Mouse (Mus musculus): ENCODE data around the gene Tpsb2. TPM values are rescaled to one million over a fixed set of nuclear protein-coding genes. Genes with fewer than 3 reads are reported as not detected.

The Tpsb2 gene
- polyA plus RNA-seq, 1 experiment from 2014 or later, result 15.3 TPM

DNA sequence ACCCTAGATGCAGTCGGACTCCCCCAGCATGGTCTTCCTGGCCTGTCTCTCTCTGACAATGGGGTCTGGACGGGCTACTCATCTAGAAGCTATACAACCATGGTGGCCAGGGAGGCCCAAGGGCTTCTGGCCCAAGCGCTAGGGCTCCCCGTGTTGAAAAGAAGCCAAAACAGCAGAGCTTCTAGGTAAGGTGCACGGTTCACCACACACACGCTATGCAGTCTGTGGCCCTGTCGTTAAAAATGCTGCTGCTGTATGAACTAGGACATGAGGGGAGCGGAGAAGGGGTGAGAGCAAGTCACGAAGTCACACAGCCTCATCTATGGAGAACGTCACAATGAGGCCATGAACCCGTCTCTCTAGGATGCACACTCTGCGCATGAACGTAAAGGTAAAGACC, 36.1 kb downstream of the Tpsb2 start:
- no peaks in the 10 kb centered on the region for H3K9me3 ChIP-seq (ENCODE audit: low read length)
- H3K4me2 ChIP-seq (replicated peaks; ENCODE audit: low read depth, low read length), result no peak overlapping the region
- no peak overlapping the region for H3K27ac ChIP-seq (ENCODE audit: low read length)
- DNase-seq (ENCODE audit: low spot score) (no peak), ATAC-seq (no peak)
- no peaks in the 10 kb centered on the region for H3K36me3 ChIP-seq (ENCODE audit: insufficient read depth, low read length)
- H3K4me3 ChIP-seq (ENCODE audit: low read depth, low read length), result no peak overlapping the region
- TF ChIP-seq CTCF (IDR thresholded peaks at IDR 0.05) (no peak), EP300 (IDR thresholded peaks at IDR 0.05) (no peak)
- no peaks in the 10 kb centered on the region for H3K4me1 ChIP-seq (ENCODE audit: insufficient read depth, low read depth, low read length)
- no peaks in the 10 kb centered on the region for H3K27me3 ChIP-seq (replicated peaks; ENCODE audit: insufficient read depth, low read length)
- 83% methylated on average over 13 of the region's 13 CpGs for WGBS
- H3K9ac ChIP-seq (replicated peaks; ENCODE audit: low read depth), result no peak overlapping the region

DNA sequence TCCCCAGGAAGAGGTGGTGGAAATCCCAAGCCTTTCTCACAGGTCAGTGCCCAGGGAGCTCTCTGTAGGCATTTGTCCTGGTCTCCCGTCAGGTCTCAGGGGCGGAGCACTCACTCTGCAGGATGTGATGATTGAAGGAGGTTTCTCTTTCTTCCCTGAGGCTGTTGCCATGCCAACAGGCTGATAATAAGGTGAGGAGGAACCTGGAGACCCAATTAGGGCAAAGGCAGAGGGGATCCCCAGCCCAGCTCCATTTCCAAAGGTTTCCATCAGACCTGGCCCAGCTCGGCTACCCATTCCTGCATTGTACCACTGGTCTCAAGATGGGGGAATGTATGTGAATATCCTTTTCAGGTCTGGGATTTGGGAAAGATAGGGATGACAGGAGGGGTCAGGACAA, 38.1 kb downstream of the Tpsb2 start:
- H3K4me1 ChIP-seq (ENCODE audit: insufficient read depth, low read depth, low read length), result no peaks in the 10 kb centered on the region
- DNase-seq (ENCODE audit: low spot score) (no peak), ATAC-seq (no peak)
- no peaks in the 10 kb centered on the region for H3K9me3 ChIP-seq (ENCODE audit: low read length)
- no peak overlapping the region for H3K4me2 ChIP-seq (replicated peaks; ENCODE audit: low read depth, low read length)
- H3K27ac ChIP-seq (ENCODE audit: low read length), result no peak overlapping the region
- H3K27me3 ChIP-seq (replicated peaks; ENCODE audit: insufficient read depth, low read length), result no peaks in the 10 kb centered on the region
- H3K4me3 ChIP-seq (ENCODE audit: low read depth, low read length), result no peak overlapping the region
- TF ChIP-seq CTCF (IDR thresholded peaks at IDR 0.05) (no peak), EP300 (IDR thresholded peaks at IDR 0.05) (no peak)
- H3K36me3 ChIP-seq (ENCODE audit: insufficient read depth, low read length), result no peaks in the 10 kb centered on the region
- WGBS, result 24% methylated on average over 3 of the region's 3 CpGs
- H3K9ac ChIP-seq (replicated peaks; ENCODE audit: low read depth), result no peak overlapping the region

DNA sequence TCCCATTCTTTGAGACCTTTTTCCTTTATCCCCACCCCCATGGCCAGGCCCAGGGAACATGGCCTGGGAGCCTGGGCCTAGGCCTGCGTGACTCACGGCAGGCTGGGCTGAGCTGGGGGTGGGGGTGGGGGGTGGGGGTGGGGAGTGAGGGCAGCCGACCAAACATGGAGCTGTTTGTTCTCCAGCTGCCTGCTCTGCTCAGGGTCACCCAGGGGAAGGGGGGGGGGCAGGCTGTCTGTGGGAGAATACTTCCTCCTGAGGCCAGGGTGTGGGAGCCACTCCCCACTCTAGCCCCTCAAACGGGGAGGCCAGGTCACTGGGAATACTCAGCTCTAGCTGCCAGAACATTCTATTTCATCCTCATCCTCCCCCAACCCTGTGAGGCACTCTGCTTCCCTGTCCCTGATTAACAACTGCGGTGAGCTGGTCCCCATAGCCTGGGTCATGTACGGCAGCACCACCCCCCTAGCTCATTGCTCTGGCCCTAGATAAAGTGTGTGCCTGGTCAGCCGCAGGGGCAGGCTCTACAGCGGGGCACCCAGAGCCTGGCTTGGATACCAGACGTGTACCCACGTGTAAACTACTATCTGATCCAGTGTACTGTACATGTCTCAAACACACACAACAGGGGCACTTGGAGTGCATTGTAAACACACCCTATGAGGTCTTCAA, 39.3 kb downstream of the Tpsb2 start:
- H3K4me1 ChIP-seq (ENCODE audit: insufficient read depth, low read depth, low read length), result no peaks in the 10 kb centered on the region
- H3K9ac ChIP-seq (replicated peaks; ENCODE audit: low read depth), result no peak overlapping the region
- H3K4me3 ChIP-seq (ENCODE audit: low read depth, low read length), result no peak overlapping the region
- H3K4me2 ChIP-seq (replicated peaks; ENCODE audit: low read depth, low read length), result no peak overlapping the region
- 12% methylated on average over 10 of the region's 10 CpGs for WGBS
- no peaks in the 10 kb centered on the region for H3K9me3 ChIP-seq (ENCODE audit: low read length)
- H3K27me3 ChIP-seq (replicated peaks; ENCODE audit: insufficient read depth, low read length), result no peaks in the 10 kb centered on the region
- TF ChIP-seq CTCF (IDR thresholded peaks at IDR 0.05), result no peak
- no peak for TF ChIP-seq EP300 (IDR thresholded peaks at IDR 0.05)
- H3K27ac ChIP-seq (ENCODE audit: low read length), result no peak overlapping the region
- no peaks in the 10 kb centered on the region for H3K36me3 ChIP-seq (ENCODE audit: insufficient read depth, low read length)
- ATAC-seq, result peak; percentile 76
- DNase-seq (ENCODE audit: low spot score), result no peak

DNA sequence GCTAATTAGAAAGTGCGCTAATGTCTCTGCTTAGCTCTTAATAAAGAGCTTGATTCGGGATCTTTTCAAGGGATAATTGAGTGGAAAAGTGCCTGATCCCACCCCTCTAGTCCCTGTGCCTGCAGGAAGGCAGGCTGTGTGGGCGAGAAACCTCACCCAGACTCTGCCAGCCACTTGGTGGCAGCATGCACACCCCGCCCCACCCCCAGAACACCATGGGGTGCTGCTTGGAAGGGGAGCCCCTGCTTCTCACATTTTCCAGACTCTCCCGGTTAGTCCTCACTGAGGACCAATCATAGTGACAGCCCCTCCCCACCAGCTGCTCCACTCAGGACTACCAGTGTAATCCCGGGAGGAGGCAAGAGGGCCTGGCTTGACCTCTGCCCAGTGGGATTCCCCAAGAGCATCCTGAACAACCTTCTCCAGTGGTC, 39.9 kb downstream of the Tpsb2 start:
- H3K27ac ChIP-seq (ENCODE audit: low read length), result no peak overlapping the region
- H3K9ac ChIP-seq (replicated peaks; ENCODE audit: low read depth), result no peak overlapping the region
- no peaks in the 10 kb centered on the region for H3K36me3 ChIP-seq (ENCODE audit: insufficient read depth, low read length)
- no peak for ATAC-seq
- no peaks in the 10 kb centered on the region for H3K4me1 ChIP-seq (ENCODE audit: insufficient read depth, low read depth, low read length)
- DNase-seq (ENCODE audit: low spot score), result no peak
- H3K4me3 ChIP-seq (ENCODE audit: low read depth, low read length), result no peak overlapping the region
- no peaks in the 10 kb centered on the region for H3K9me3 ChIP-seq (ENCODE audit: low read length)
- H3K27me3 ChIP-seq (replicated peaks; ENCODE audit: insufficient read depth, low read length), result no peaks in the 10 kb centered on the region
- TF ChIP-seq EP300 (IDR thresholded peaks at IDR 0.05) (no peak), CTCF (IDR thresholded peaks at IDR 0.05) (no peak)
- 31% methylated on average over 6 of the region's 6 CpGs for WGBS
- H3K4me2 ChIP-seq (replicated peaks; ENCODE audit: low read depth, low read length), result no peak overlapping the region

DNA sequence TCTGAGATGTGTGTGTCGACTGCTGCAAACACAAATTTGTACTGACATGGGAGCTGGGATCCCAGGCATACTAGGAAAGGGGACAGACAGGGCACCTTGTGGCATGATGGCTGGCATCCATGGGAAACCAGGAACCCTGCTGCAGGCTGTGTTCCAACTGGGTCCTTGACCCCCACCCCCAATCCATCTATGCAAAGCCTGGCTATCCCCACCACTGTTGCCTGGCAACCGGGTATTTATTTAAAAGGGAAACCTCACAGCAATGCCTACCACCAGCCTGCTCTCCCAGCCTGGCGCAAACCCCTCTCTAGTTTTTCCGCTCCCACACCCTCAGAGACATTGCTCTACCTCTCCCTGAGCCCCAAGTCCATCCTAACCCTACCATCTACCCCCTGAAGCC, 41.2 kb downstream of the Tpsb2 start:
- TF ChIP-seq EP300 (IDR thresholded peaks at IDR 0.05), result no peak
- TF ChIP-seq CTCF (IDR thresholded peaks at IDR 0.05), result no peak
- no peak overlapping the region for H3K9ac ChIP-seq (replicated peaks; ENCODE audit: low read depth)
- ATAC-seq, result no peak
- no peak overlapping the region for H3K27ac ChIP-seq (ENCODE audit: low read length)
- H3K4me1 ChIP-seq (ENCODE audit: insufficient read depth, low read depth, low read length), result no peaks in the 10 kb centered on the region
- no peaks in the 10 kb centered on the region for H3K27me3 ChIP-seq (replicated peaks; ENCODE audit: insufficient read depth, low read length)
- WGBS, result 65% methylated on average over 4 of the region's 4 CpGs
- H3K4me3 ChIP-seq (ENCODE audit: low read depth, low read length), result no peak overlapping the region
- no peak overlapping the region for H3K4me2 ChIP-seq (replicated peaks; ENCODE audit: low read depth, low read length)
- H3K9me3 ChIP-seq (ENCODE audit: low read length), result no peaks in the 10 kb centered on the region
- H3K36me3 ChIP-seq (ENCODE audit: insufficient read depth, low read length), result no peaks in the 10 kb centered on the region
- DNase-seq (ENCODE audit: low spot score), result no peak

DNA sequence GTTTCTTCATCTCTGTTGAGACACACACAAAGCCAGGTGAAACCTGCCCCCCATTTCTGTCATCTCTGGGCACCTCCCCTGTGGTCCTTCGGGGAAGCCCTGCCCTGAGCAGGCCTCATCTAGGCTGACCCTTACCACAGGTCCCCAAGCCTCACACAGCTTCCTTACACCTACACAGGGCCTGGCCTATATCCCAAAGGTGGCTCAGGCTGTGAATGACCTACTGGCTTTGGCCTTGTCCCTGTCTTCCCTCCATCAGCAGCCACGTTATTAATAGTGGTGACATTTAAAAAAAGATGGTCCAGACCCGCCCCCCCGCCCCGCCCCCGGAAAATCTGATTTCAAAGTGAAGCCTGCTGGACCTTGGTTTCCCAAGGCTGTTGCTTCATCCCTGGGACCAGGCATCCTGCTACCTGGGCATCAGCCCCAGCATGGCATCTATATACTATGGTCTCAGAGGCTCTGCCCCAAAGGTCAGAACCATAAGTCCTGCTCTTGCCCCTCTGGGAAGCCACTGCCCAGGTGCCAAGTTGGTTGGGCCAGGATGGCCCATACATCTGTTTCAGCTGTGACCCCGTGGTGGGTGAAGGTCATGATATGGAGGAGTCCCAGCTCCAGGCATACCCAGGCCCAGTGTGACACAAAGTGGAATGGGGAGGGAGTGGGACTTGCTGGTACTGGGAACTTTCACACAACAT, 42.3 kb downstream of the Tpsb2 start:
- no peaks in the 10 kb centered on the region for H3K4me1 ChIP-seq (ENCODE audit: insufficient read depth, low read depth, low read length)
- H3K9ac ChIP-seq (replicated peaks; ENCODE audit: low read depth), result no peak overlapping the region
- no peak for TF ChIP-seq CTCF (IDR thresholded peaks at IDR 0.05)
- TF ChIP-seq EP300 (IDR thresholded peaks at IDR 0.05), result no peak
- ATAC-seq (no peak), DNase-seq (ENCODE audit: low spot score) (no peak)
- no peaks in the 10 kb centered on the region for H3K36me3 ChIP-seq (ENCODE audit: insufficient read depth, low read length)
- H3K4me3 ChIP-seq (ENCODE audit: low read depth, low read length), result no peak overlapping the region
- WGBS, result 76% methylated on average over 7 of the region's 7 CpGs
- no peak overlapping the region for H3K27ac ChIP-seq (ENCODE audit: low read length)
- no peaks in the 10 kb centered on the region for H3K9me3 ChIP-seq (ENCODE audit: low read length)
- no peaks in the 10 kb centered on the region for H3K27me3 ChIP-seq (replicated peaks; ENCODE audit: insufficient read depth, low read length)
- no peak overlapping the region for H3K4me2 ChIP-seq (replicated peaks; ENCODE audit: low read depth, low read length)
